Mouse (Mus musculus) midbrain, embryonic 12.5 days (tissue): ENCODE measurements around the gene Gprin1. TPM values are rescaled to one million over a fixed set of nuclear protein-coding genes. Genes with fewer than 3 reads are reported as not detected.

Experiments
- ATAC-seq: fragments of 200-750 bp; cut with Nextera tagmentation; 2 replicates; pipeline ENCODE4 v1.8.0; 2017; ENCODE audit warnings: low read depth, moderate TSS enrichment, moderate library complexity; ENCODE audit not compliant: low FRiP score
- H3K27ac ChIP-seq: fragments of 300-500 bp; sonication (generic); replicated peaks from 2 replicates; pipeline ENCODE4 v1.5.1; 2016; ENCODE audit warnings: mild to moderate bottlenecking
- H3K27me3 ChIP-seq: fragments of 300-500 bp; sonication (generic); 2 replicates; pipeline ENCODE4 v1.6.1; 2016; ENCODE audit warnings: mild to moderate bottlenecking
- H3K36me3 ChIP-seq: fragments of 300-500 bp; sonication (generic); 2 replicates; pipeline ENCODE4 v1.6.1; 2016
- H3K4me1 ChIP-seq: fragments of 300-500 bp; sonication (generic); 2 replicates; pipeline ENCODE4 v1.6.1; 2016
- H3K4me2 ChIP-seq: fragments of 300-500 bp; sonication (generic); replicated peaks from 2 replicates; pipeline ENCODE4 v1.6.1; 2016; ENCODE audit warnings: mild to moderate bottlenecking, moderate library complexity
- H3K4me3 ChIP-seq: fragments of 300-500 bp; sonication (generic); 2 replicates; pipeline ENCODE4 v1.5.1; 2016; ENCODE audit warnings: mild to moderate bottlenecking
- H3K9ac ChIP-seq: fragments of 300-500 bp; sonication (generic); replicated peaks from 2 replicates; pipeline ENCODE4 v1.6.1; 2016; ENCODE audit warnings: mild to moderate bottlenecking, moderate library complexity
- H3K9me3 ChIP-seq: fragments of 300-500 bp; sonication (generic); 2 replicates; pipeline ENCODE4 v1.6.1; 2016; ENCODE audit warnings: mild to moderate bottlenecking
- WGBS: fragments of 180-500 bp; shearing (Covaris S2); methylation state at CpG from one replicate; pipeline ENCODE4 v1.1.7; 2016; 5-methylcytosine and 5-hydroxymethylcytosine counted together
- polyA plus RNA-seq: library from polyadenylated mRNA; unstranded; fragments of >200 nt; fragmentation: Nextera tagmentation; extraction: Ambion mirVana; gene quantifications from 2 replicates; pipeline ENCODE4 v1.2.1, GENCODE M21; 2016

Gprin1 gene
- polyA plus RNA-seq, 1 experiment from 2014 or later = 12.6 TPM

DNA sequence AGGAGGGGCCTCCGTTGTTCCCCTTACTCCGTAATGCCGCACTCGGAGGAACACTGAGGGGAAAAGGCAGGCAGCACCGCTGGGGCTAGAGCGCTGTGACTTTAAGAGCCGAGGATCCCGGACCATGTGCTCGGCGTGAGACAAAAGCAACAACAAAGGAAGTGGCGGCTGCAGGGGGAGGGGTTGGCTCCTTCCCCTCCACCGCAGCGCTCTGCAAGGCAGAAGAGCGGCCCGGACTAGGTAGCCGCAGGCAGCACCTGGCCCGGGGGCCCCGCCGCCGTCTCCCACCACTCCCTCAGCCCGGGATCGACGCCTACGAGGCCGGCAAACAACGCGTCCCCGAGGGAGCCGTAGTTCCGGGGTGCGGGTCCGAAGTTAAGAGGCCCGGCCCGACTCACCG, 62.6 kb downstream of the Gprin1 start:
- Histone ChIP-seq H3K4me1 (peaks cover 48% of the 10 kb centered on the region), H3K27me3 (no peaks in the 10 kb centered on the region), H3K27ac (peak overlapping the region; percentile 97), H3K4me3 (peak overlapping the region; percentile 84), H3K9me3 (no peaks in the 10 kb centered on the region), H3K9ac (peak overlapping the region; percentile 97), H3K36me3 (peaks cover 23% of the 10 kb centered on the region), H3K4me2 (peak overlapping the region; percentile 90)
- under 1% methylated on average over 35 of the region's 35 CpGs for WGBS
- peak; percentile 67 for ATAC-seq

Other genes with a start within 250 kb of the Gprin1 start
- gene Simc1, start 246.1 kb downstream of the Gprin1 start, polyA plus RNA-seq = 18.7 and 20.6 TPM in 2 replicates
- 257 and 260 TPM in 2 replicates for gene 4833439L19Rik, start 184.4 kb downstream of the Gprin1 start, polyA plus RNA-seq
- gene Arl10, start 174.9 kb downstream of the Gprin1 start, polyA plus RNA-seq = 47.9 and 54.9 TPM in 2 replicates
- 55.4 and 64.8 TPM in 2 replicates for gene Nop16, start 159.8 kb downstream of the Gprin1 start, polyA plus RNA-seq
- 162 and 170 TPM in 2 replicates for gene Higd2a, start 159.7 kb downstream of the Gprin1 start, polyA plus RNA-seq
- gene Cltb, start 138.5 kb downstream of the Gprin1 start, polyA plus RNA-seq = 38.8 and 43.5 TPM in 2 replicates
- gene Faf2, start 128.1 kb downstream of the Gprin1 start, polyA plus RNA-seq = 79.2 and 79.5 TPM in 2 replicates
- gene Rnf44, start 56.0 kb downstream of the Gprin1 start, polyA plus RNA-seq = 109 and 110 TPM in 2 replicates
- gene Cdhr2, start 48.4 kb downstream of the Gprin1 start, polyA plus RNA-seq = 0.04 and 0.10 TPM in 2 replicates
- gene Sncb, start 16.7 kb upstream of the Gprin1 start, polyA plus RNA-seq = 1.4 and 2.2 TPM in 2 replicates
- not detected in 2 replicates for gene Eif4e1b, start 34.1 kb upstream of the Gprin1 start, polyA plus RNA-seq
- 25.7 and 28.2 TPM in 2 replicates for gene Tspan17, start 39.5 kb upstream of the Gprin1 start, polyA plus RNA-seq
- 2.6 and 4.4 TPM in 2 replicates for gene Unc5a, start 199.5 kb upstream of the Gprin1 start, polyA plus RNA-seq